Mouse (Mus musculus): ENCODE results near the gene Defb38.

The Defb38 gene

DNA sequence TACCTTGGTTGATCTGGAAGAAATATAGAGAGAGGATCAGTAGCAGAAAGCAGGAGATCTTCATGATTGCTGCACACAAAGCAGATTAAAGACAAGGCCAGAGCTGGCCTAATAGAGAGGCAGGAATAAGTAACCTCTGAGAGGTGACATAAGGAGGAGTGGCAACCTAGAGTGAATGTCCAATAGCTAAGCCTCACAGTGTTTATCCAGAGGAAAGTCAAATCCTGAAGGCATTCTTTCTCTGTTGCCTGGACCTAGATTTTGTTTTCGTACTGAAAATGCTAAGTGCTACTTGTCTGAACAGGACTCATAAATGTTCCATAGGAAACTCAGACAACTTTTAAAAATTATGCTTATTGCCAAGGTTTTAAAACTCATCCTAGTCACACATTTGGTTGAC, at the start of gene Defb38:
Gene Defb38, minus strand, starts transcription at position 101 of the 400 bp plus-strand sequence.
- DNase-seq: no peak

GRCm38 (mm10) chr8:19066013-19066412, 39.6 kb upstream of the Defb38 start:
- DNase-seq: no peak

DNA sequence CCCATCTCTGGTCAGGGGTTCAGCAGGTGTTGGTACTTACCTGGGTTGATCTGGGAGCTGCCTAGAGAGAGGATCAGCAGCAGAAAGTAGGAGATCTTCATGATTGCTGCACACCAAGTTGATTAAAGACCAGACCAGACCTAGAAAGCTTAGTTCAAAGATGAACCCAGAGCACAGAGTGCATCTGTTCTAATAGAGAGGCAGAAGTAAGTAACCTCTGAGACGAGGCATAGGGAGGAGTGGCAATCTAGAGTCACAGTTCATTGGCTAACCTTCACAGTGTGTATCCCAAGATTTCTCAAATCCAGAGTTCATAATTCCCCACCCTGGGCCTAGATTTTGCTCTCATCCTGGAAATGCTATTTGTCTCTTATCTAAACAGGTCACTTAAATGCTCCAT, 38.3 kb upstream of the Defb38 start, which contains the start of gene Defb39:
Gene Defb39, minus strand, starts transcription at position 101 of the 400 bp plus-strand sequence.
- no peak for DNase-seq

DNA sequence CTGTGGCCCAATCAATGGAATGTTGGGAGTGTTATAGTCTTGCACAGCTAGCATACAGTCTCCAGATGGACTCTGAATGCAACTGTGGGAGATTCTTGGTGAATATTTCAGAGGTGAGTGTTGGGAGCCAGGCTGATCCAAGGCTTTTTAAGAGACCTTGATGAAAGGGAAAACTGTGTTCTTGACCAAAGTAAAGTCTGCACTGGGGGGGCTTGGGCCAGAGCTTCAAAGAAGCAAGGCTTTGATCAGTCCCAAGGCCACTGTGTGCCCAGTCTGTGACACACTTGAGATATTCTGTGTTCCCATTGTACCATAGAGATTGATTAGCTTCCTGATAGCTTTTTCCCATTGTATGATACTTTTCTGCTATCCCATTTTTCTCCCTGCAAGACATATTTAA, 36.5 kb upstream of the Defb38 start:
- DNase-seq: no peak

- DNase-seq: no peak
These were observed 18.9 kb upstream of the Defb38 start for GRCm38 (mm10) chr8:19045242-19045641.

All from lung, postnatal 4 days (tissue).